Mouse (Mus musculus): ENCODE measurements at regions not wholly inside any gene's neighbourhood (a gene's known extent, or its start where the extent isn't known, plus 50 kb on each side); places are given as distances from the start of the nearest gene placed in this dataset.

DNA sequence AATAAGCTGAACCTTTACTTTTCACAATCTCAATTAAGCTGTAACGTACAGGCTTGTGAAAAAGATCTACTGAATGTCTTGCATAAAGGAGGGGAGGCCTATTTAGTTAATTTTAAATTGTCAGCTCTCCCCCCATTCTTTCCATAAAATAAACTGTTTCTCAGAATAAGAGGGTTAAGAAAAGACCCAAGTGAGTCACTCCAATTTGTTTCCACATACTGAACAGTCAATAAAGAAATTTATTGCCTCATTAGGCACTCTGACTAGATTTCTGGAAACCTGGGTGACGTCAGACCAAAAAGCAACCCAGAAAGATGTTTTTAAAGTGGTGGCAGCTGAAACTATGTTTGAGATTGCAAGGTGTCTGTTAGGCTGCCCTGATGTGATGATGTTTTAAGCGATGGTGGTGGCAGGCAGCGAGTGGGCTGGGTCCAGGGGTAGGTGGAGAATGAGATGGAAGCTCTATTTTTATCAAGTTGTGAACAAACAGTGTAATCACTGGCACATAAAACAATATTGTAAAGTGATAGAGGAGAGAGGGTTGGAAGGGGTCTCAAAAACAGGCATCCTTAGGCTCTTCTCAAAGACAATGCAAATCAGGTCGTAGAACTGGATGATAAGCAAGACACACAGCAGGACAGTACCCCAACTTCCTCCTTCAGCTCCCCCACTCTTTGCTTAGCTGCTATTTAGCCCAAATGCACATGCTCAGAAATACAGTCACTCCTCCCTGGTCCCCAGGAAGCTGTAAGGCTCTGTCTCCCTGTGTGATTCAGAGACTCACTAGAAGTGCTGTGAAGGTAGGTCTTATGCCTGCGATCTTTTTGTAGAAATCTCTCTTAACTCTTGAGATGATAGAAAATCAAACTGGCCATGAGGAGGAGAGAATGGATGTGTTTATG lies 288.0 kb downstream of the Usp25 start:
- Histone ChIP-seq H3K4me1 (replicated peaks) (no peaks in the 10 kb centered on the region), H3K4me2 (no peak overlapping the region), H3K36me3 (no peaks in the 10 kb centered on the region), H3K27me3 (no peaks in the 10 kb centered on the region), H3K4me3 (replicated peaks) (no peak overlapping the region), H3K9me3 (replicated peaks) (no peaks in the 10 kb centered on the region), H3K9ac (no peak overlapping the region), H3K27ac (no peak overlapping the region)
- WGBS (ENCODE audit: insufficient replicate concordance), result 67% methylated on average over 6 of the region's 6 CpGs
- DNase-seq, result no peak
- ATAC-seq (ENCODE audit: low read depth), result no peak

DNA sequence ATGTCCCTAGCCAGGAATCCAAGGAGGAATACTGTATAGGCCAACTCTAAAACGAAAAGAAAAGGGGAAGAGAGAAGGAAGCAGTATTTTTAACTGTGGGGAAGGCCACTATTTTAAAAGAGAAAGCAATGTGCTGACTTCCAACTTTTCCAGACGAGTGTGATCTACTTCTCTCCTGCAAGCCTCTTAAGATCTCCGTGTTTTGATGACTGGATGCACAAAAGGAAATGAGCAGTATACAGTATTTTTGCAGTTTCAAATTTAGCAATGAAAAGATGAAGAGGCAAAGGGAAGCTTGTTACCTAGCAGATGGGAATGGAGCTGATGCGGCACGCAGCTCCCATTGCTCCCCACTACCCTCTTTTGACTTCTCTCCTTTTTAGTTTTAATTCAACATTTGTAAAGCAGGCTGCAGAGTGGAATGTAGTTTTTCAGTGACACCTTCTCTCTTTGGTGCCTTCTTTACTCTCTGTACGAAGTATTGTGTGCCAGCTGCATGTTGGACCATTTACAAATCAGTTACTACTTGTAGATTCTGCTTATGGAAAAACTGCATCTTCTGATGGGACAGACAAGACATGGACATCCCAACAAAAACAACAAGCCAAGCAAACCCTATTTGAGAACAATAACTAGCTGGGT lies 287.2 kb downstream of the Usp25 start:
- H3K4me3 ChIP-seq (replicated peaks), result no peak overlapping the region
- no peaks in the 10 kb centered on the region for H3K27me3 ChIP-seq
- no peaks in the 10 kb centered on the region for H3K4me1 ChIP-seq (replicated peaks)
- no peaks in the 10 kb centered on the region for H3K36me3 ChIP-seq
- H3K27ac ChIP-seq, result no peak overlapping the region
- no peak for DNase-seq
- H3K4me2 ChIP-seq, result no peak overlapping the region
- WGBS (ENCODE audit: insufficient replicate concordance), result 44% methylated on average over 6 of the region's 6 CpGs
- no peak for ATAC-seq (ENCODE audit: low read depth)
- H3K9ac ChIP-seq, result no peak overlapping the region
- no peaks in the 10 kb centered on the region for H3K9me3 ChIP-seq (replicated peaks)

DNA sequence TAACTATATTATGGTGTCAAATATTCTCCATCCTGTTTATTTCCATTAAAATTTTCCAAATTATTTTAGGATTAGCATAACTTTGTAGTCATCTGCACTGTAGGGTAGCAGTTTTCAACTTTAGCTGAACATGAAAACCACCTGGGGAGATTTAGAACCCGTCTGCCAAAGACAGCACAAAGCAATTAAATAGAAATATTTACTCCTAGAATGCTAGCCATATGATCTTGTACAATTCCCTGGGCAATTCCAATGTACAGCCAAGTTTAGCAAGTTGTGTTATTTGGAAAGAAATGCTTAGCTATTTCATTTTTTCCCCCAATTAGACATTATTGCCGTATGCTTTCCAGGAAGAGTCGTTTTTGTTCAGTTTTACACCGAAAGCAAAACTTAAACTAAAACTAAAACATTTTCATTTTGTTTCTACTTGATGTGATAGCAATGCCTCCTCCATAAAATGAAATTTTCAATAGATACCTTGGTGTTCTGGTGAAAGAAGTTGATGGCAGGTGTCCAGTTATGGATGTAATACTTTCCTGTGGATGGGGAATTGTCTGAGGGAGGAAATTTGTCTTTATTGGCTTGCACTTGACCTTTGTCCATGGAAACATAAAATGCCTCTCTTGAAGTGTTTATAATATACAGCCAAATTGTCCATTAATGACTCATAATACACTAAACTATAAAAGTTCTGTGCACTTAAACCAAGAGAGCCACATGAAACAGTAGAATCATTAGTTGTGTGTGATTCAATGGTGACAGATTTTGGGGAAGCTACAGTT lies 282.3 kb downstream of the Usp25 start:
- H3K27me3 ChIP-seq, result no peaks in the 10 kb centered on the region
- ATAC-seq (ENCODE audit: low read depth), result no peak
- no peak overlapping the region for H3K4me2 ChIP-seq
- DNase-seq, result no peak
- H3K27ac ChIP-seq, result no peak overlapping the region
- no peaks in the 10 kb centered on the region for H3K9me3 ChIP-seq (replicated peaks)
- no peak overlapping the region for H3K9ac ChIP-seq
- H3K4me1 ChIP-seq (replicated peaks), result no peaks in the 10 kb centered on the region
- H3K4me3 ChIP-seq (replicated peaks), result no peak overlapping the region
- no peaks in the 10 kb centered on the region for H3K36me3 ChIP-seq
- WGBS (ENCODE audit: insufficient replicate concordance), result 73% methylated on average over 4 of the region's 4 CpGs

DNA sequence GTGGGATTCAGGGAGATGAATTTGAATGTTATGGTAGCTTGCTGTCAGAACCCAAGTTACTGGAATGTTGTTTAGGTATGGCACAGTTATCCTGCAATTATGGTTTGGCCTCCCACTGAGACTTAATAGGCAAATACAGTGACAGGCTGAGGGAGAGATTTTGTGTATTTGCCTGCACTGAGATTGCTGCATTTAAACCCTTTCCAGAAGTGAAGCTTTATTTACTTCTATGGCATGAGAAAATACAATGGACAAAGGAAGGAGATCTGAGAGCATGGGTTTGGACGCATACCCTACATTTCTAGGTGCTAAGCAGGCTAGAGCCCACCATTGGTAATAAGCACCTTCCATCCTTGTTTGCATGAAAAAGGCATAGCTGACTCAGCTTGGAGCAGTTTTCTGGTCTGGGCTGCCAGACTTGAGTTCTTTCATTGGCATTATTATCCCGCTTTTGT lies 278.8 kb downstream of the Usp25 start:
- no peak overlapping the region for H3K4me3 ChIP-seq (replicated peaks)
- no peaks in the 10 kb centered on the region for H3K4me1 ChIP-seq (replicated peaks)
- H3K9ac ChIP-seq, result no peak overlapping the region
- H3K27ac ChIP-seq, result no peak overlapping the region
- no peaks in the 10 kb centered on the region for H3K36me3 ChIP-seq
- no peak overlapping the region for H3K4me2 ChIP-seq
- H3K9me3 ChIP-seq (replicated peaks), result no peaks in the 10 kb centered on the region
- DNase-seq (no peak), ATAC-seq (ENCODE audit: low read depth) (no peak)
- no peaks in the 10 kb centered on the region for H3K27me3 ChIP-seq
- WGBS (ENCODE audit: insufficient replicate concordance), result 83% methylated on average over 2 of the region's 2 CpGs

DNA sequence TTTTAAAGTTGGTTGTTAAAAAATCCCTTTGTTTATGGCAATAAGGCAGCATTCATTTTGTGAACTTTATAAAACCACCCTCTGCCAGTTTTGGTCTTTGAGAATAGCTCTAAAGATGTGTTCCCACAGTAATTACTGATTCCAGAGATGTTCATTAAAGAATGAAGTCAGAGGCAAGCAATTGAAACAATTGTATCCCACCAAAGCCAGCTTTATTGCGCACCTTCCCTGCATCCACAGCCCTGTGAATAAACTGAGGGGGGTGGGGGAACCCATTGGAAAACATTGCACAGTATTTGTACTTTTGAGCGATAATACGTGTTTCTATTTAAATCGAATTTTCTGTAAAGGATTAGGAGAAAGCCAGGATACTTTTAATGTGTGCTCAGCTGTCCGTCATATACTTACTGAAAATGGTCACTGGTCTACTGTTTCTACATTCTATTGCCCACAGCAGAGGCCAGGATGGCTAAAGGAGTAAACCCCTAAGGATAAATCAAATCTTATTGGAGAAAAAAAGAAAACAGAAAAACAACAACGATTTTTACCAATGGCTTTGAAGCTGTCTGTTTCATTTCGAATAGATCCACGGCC lies 278.3 kb downstream of the Usp25 start:
- Histone ChIP-seq H3K9me3 (replicated peaks) (no peaks in the 10 kb centered on the region), H3K9ac (no peak overlapping the region), H3K4me3 (replicated peaks) (no peak overlapping the region), H3K27me3 (no peaks in the 10 kb centered on the region), H3K27ac (no peak overlapping the region), H3K4me2 (no peak overlapping the region), H3K36me3 (no peaks in the 10 kb centered on the region), H3K4me1 (replicated peaks) (no peaks in the 10 kb centered on the region)
- 76% methylated on average over 8 of the region's 8 CpGs for WGBS (ENCODE audit: insufficient replicate concordance)
- no peak for ATAC-seq (ENCODE audit: low read depth)
- DNase-seq, result no peak

DNA sequence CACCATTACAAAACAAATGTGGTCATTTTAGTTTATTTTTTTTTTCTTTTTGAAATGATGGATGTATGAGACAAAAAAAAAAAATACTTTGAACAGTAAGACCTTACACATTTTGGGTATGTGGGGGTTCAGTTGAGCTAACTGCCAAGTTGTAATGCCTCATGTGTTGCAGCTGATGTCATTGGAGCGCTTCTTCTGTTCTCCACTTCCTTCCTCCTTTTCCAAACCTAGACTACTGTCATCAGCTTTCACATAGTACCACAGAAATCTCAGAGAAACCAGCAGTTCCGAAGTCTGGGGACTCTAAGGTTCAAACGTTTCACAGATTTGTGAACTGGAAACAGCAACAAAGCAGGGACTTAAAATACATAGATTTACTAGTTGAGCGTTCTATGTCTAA lies 270.7 kb downstream of the Usp25 start:
- Histone ChIP-seq H3K4me3 (replicated peaks) (no peak overlapping the region), H3K9ac (no peak overlapping the region), H3K4me2 (no peak overlapping the region), H3K27me3 (no peaks in the 10 kb centered on the region), H3K4me1 (replicated peaks) (no peaks in the 10 kb centered on the region), H3K27ac (no peak overlapping the region), H3K9me3 (replicated peaks) (no peaks in the 10 kb centered on the region), H3K36me3 (no peaks in the 10 kb centered on the region)
- ATAC-seq (ENCODE audit: low read depth) (no peak), DNase-seq (no peak)
- WGBS (ENCODE audit: insufficient replicate concordance), result 36% methylated on average over 4 of the region's 4 CpGs

DNA sequence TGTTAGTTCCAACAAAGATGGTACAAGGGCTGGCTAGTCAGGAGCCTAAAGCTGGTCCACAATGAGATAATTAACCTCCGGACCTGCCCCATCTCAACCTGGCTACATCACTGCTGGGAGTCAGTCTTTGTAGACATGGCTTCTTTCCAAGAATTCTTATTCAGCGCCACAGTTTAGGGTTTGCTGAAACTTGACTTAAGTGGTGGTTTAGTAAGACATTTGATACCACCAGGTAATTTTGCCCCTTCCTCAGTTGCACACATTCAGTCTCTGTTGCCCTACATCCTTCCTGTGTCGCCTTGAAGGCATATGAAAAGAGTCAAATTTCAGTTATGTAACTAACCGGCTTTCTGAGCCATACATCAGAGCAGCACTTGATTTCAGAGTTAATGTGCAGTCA lies 266.4 kb downstream of the Usp25 start:
- Histone ChIP-seq H3K27ac (no peak overlapping the region), H3K9me3 (replicated peaks) (no peaks in the 10 kb centered on the region), H3K27me3 (no peaks in the 10 kb centered on the region), H3K36me3 (no peaks in the 10 kb centered on the region), H3K9ac (no peak overlapping the region), H3K4me2 (no peak overlapping the region), H3K4me1 (replicated peaks) (no peaks in the 10 kb centered on the region), H3K4me3 (replicated peaks) (no peak overlapping the region)
- ATAC-seq (ENCODE audit: low read depth) (no peak), DNase-seq (no peak)
- 66% methylated on average over 4 of the region's 4 CpGs for WGBS (ENCODE audit: insufficient replicate concordance)

DNA sequence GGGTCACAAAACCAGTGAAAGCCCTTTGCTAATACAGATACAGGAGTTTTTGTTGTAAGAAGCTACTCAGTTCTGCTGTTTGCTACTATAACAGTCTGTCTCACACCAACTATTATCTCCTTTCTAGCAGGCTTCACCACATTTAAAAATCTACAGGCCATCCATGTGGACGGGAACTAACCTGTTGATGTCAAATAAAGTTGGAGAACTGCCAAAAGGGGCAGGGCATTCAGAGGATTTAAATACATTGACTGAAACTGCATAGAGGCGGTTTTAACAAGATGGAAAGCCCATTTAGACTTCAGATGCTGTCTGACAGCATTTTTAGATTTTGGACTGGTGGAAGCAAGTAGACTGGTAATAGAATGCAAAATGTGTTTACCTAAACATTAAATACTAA lies 266.0 kb downstream of the Usp25 start:
- H3K4me3 ChIP-seq (replicated peaks), result no peak overlapping the region

DNA sequence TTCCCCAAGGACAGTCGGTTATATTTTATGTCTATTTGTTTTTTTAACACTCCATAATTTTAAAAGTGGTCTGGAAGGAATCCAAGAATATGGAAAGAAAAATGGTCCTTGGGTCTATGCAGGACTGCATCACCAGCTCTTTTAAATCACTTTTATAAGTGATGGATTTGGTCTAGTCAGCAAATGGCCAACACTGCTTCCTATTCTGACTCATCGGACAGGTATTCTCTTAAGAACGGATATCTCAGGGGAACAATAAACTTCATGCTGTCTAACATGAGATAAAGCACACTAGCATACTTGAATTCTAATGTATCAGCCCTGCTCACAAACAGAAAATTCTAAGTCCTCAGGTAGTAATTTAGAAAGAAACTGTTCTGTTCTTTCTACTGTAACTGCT lies 259.8 kb downstream of the Usp25 start:
- Histone ChIP-seq H3K4me3 (replicated peaks) (no peak overlapping the region), H3K36me3 (no peaks in the 10 kb centered on the region), H3K4me1 (replicated peaks) (no peaks in the 10 kb centered on the region), H3K27ac (no peak overlapping the region), H3K27me3 (no peaks in the 10 kb centered on the region), H3K9ac (no peak overlapping the region), H3K4me2 (no peak overlapping the region), H3K9me3 (replicated peaks) (no peaks in the 10 kb centered on the region)
- ATAC-seq (ENCODE audit: low read depth), result no peak
- 64% methylated on average over 3 of the region's 3 CpGs for WGBS (ENCODE audit: insufficient replicate concordance)
- DNase-seq, result no peak

More for the DNA sequence above, 266.0 kb downstream of the Usp25 start:
- H3K36me3 ChIP-seq, result no peaks in the 10 kb centered on the region
- no peak overlapping the region for H3K9ac ChIP-seq
- H3K4me2 ChIP-seq, result no peak overlapping the region
- no peaks in the 10 kb centered on the region for H3K4me1 ChIP-seq (replicated peaks)
- ATAC-seq (ENCODE audit: low read depth), result no peak
- H3K27me3 ChIP-seq, result no peaks in the 10 kb centered on the region
- no peak overlapping the region for H3K27ac ChIP-seq
- H3K9me3 ChIP-seq (replicated peaks), result no peaks in the 10 kb centered on the region
- DNase-seq, result no peak
- 43% methylated on average over 2 of the region's 2 CpGs for WGBS (ENCODE audit: insufficient replicate concordance)

DNA sequence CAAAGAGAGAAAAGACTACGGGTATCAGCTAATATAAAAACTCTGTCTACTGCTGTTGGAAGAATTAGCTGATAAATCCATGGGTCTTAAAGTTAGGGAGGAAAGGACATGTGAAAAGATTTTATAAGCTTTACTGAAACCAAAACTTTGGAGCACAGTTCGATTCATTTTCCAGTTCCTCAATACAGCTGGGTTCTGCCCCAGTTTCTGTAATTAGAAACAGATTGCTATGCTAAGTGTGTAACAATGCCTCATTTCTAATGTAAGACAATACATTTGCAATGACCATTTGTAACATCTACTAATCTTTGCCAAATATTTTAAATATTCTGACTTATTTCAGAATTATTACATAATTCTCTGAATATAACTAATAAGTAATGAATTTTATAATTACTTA lies 255.4 kb downstream of the Usp25 start:
- 42% methylated on average over 2 of the region's 2 CpGs for WGBS (ENCODE audit: insufficient replicate concordance)
- no peak overlapping the region for H3K27ac ChIP-seq
- no peaks in the 10 kb centered on the region for H3K36me3 ChIP-seq
- H3K4me3 ChIP-seq (replicated peaks), result no peak overlapping the region
- H3K27me3 ChIP-seq, result no peaks in the 10 kb centered on the region
- H3K4me2 ChIP-seq, result no peak overlapping the region
- no peaks in the 10 kb centered on the region for H3K4me1 ChIP-seq (replicated peaks)
- ATAC-seq (ENCODE audit: low read depth), result no peak
- no peak for DNase-seq
- H3K9ac ChIP-seq, result no peak overlapping the region
- H3K9me3 ChIP-seq (replicated peaks), result no peaks in the 10 kb centered on the region

DNA sequence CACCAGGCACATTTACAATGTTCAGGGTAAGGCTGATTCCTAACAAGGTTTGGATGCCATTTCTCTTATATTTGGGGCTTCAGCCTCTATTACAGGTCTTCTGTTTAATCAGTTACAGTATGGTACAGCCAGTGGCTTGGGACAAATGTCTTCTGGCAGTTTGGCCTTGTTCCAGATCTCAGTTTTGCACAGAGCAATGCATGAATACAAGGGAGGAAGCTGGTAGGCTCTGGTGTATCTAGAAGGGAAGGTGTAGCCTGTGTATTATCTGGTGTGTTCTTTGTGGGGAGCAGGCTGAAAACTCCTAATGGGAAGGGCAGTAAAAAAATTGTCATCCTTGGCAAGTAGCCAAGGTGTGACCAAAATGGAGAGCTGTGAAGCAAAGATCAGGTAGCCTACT lies 254.2 kb downstream of the Usp25 start:
- H3K4me1 ChIP-seq (replicated peaks), result no peaks in the 10 kb centered on the region
- H3K4me3 ChIP-seq (replicated peaks), result no peak overlapping the region
- no peak for DNase-seq
- no peak overlapping the region for H3K27ac ChIP-seq
- ATAC-seq (ENCODE audit: low read depth), result no peak
- no peaks in the 10 kb centered on the region for H3K9me3 ChIP-seq (replicated peaks)
- no peak overlapping the region for H3K4me2 ChIP-seq
- H3K9ac ChIP-seq, result no peak overlapping the region
- no peaks in the 10 kb centered on the region for H3K27me3 ChIP-seq
- H3K36me3 ChIP-seq, result no peaks in the 10 kb centered on the region

All from liver, embryonic 13.5 days (tissue).